Mouse (Mus musculus) neural tube, embryonic 12.5 days (tissue): ENCODE results near the gene A630001G21Rik. TPM values are rescaled to one million over a fixed set of nuclear protein-coding genes. Genes with fewer than 3 reads are reported as not detected.
A peak's percentile ranks its signal among the peaks of the same experiment; 100 is the strongest.

Experiments
- ATAC-seq: fragments of 200-750 bp; cut with Nextera tagmentation; 2 replicates; pipeline ENCODE4 v1.8.0; 2017; ENCODE audit warnings: low read depth, mild to moderate bottlenecking, moderate TSS enrichment, moderate library complexity; ENCODE audit not compliant: low FRiP score
- H3K27ac ChIP-seq: fragments of 300-500 bp; sonication (generic); 2 replicates; pipeline ENCODE4 v1.5.1; 2016
- H3K27me3 ChIP-seq: fragments of 300-500 bp; sonication (generic); replicated peaks from 2 replicates; pipeline ENCODE4 v1.6.1; 2016; ENCODE audit warnings: mild to moderate bottlenecking
- H3K36me3 ChIP-seq: fragments of 300-500 bp; sonication (generic); 2 replicates; pipeline ENCODE4 v1.6.1; 2016; ENCODE audit warnings: mild to moderate bottlenecking
- H3K4me1 ChIP-seq: fragments of 300-500 bp; sonication (generic); 2 replicates; pipeline ENCODE4 v1.6.1; 2016
- H3K4me2 ChIP-seq: fragments of 300-500 bp; sonication (generic); replicated peaks from 2 replicates; pipeline ENCODE4 v1.6.1; 2016; ENCODE audit warnings: mild to moderate bottlenecking
- H3K4me3 ChIP-seq: fragments of 300-500 bp; sonication (generic); 2 replicates; pipeline ENCODE4 v1.5.1; 2016
- H3K9ac ChIP-seq: fragments of 300-500 bp; sonication (generic); 2 replicates; pipeline ENCODE4 v1.6.1; 2016; ENCODE audit warnings: mild to moderate bottlenecking
- H3K9me3 ChIP-seq: fragments of 300-500 bp; sonication (generic); 2 replicates; pipeline ENCODE4 v1.6.1; 2016; ENCODE audit warnings: mild to moderate bottlenecking
- WGBS: fragments of 180-500 bp; shearing (Covaris S2); methylation state at CpG from one replicate; pipeline ENCODE4 v1.1.7; 2016; 5-methylcytosine and 5-hydroxymethylcytosine counted together
- polyA plus RNA-seq: library from polyadenylated mRNA; unstranded; fragments of >200 nt; fragmentation: Nextera tagmentation; extraction: Ambion mirVana; gene quantifications from 2 replicates; pipeline ENCODE4 v1.2.1, GENCODE M21; 2016

The A630001G21Rik gene
- polyA plus RNA-seq, 1 experiment from 2014 or later = 1.3 TPM

- 83% methylated on average over 4 of the region's 4 CpGs for WGBS
- no peak for ATAC-seq
Measured at GRCm38 (mm10) chr1:85764291-85764690, 14.2 kb downstream of the A630001G21Rik start.

GRCm38 (mm10) chr1:85763386-85763785 is 15.1 kb downstream of the A630001G21Rik start:
- no peak overlapping the region for H3K4me2 ChIP-seq
- H3K27ac ChIP-seq = no peak overlapping the region
- H3K36me3 ChIP-seq = no peaks in the 10 kb centered on the region
- no peak overlapping the region for H3K4me3 ChIP-seq
- 0 out of 2 replicates have a peak, but pooled peaks cover 4% of the 10 kb centered on the region for H3K4me1 ChIP-seq
- ATAC-seq = no peak
- no peaks in the 10 kb centered on the region for H3K9me3 ChIP-seq
- no peaks in the 10 kb centered on the region for H3K27me3 ChIP-seq
- 80% methylated on average over 6 of the region's 6 CpGs for WGBS
- H3K9ac ChIP-seq = no peak overlapping the region

More at GRCm38 (mm10) chr1:85764291-85764690, 14.2 kb downstream of the A630001G21Rik start:
- Histone ChIP-seq H3K9ac (no peak overlapping the region), H3K9me3 (no peaks in the 10 kb centered on the region), H3K4me1 (no peaks in the 10 kb centered on the region), H3K27ac (no peak overlapping the region), H3K4me2 (no peak overlapping the region), H3K27me3 (no peaks in the 10 kb centered on the region), H3K36me3 (no peaks in the 10 kb centered on the region), H3K4me3 (no peak overlapping the region)

- 90% methylated on average over 4 of the region's 4 CpGs for WGBS
- H3K36me3 ChIP-seq = no peaks in the 10 kb centered on the region
- no peak overlapping the region for H3K27ac ChIP-seq
- H3K9me3 ChIP-seq = no peaks in the 10 kb centered on the region
- no peak overlapping the region for H3K9ac ChIP-seq
- H3K27me3 ChIP-seq = no peaks in the 10 kb centered on the region
- H3K4me2 ChIP-seq = no peak overlapping the region
- H3K4me3 ChIP-seq = no peak overlapping the region
- 0 out of 2 replicates have a peak, but pooled peaks cover 5% of the 10 kb centered on the region for H3K4me1 ChIP-seq
- ATAC-seq = no peak
Measured at GRCm38 (mm10) chr1:85761665-85762064, 16.8 kb downstream of the A630001G21Rik start.

- H3K36me3 ChIP-seq = no peaks in the 10 kb centered on the region
- H3K27ac ChIP-seq = no peak overlapping the region
- no peak for ATAC-seq
- no peak overlapping the region for H3K4me3 ChIP-seq
- H3K9me3 ChIP-seq = no peaks in the 10 kb centered on the region
- H3K27me3 ChIP-seq = no peaks in the 10 kb centered on the region
- H3K9ac ChIP-seq = no peak overlapping the region
- no peak overlapping the region for H3K4me2 ChIP-seq
- 0 out of 2 replicates have a peak, but pooled peaks cover 5% of the 10 kb centered on the region for H3K4me1 ChIP-seq
- WGBS = 11% methylated on average over 1 of the region's 1 CpGs
Measured at GRCm38 (mm10) chr1:85758969-85759293, 19.5 kb downstream of the A630001G21Rik start.

- ATAC-seq = no peak
- Histone ChIP-seq H3K27me3 (no peaks in the 10 kb centered on the region), H3K36me3 (no peaks in the 10 kb centered on the region), H3K4me3 (no peak overlapping the region), H3K27ac (no peak overlapping the region), H3K9me3 (no peaks in the 10 kb centered on the region), H3K9ac (no peak overlapping the region), H3K4me2 (peak overlapping the region; percentile 19; the same call in 1 of the 2 replicates), H3K4me1 (0 out of 2 replicates have a peak, but pooled peaks cover 5% of the 10 kb centered on the region)
- WGBS = 36% methylated on average over 14 of the region's 14 CpGs
Measured at GRCm38 (mm10) chr1:85758231-85758968, 20.0 kb downstream of the A630001G21Rik start.

GRCm38 (mm10) chr1:85757531-85758230 is 20.8 kb downstream of the A630001G21Rik start:
- no peak overlapping the region for H3K4me2 ChIP-seq
- no peaks in the 10 kb centered on the region for H3K9me3 ChIP-seq
- H3K27ac ChIP-seq = no peak overlapping the region
- H3K4me1 ChIP-seq = 0 out of 2 replicates have a peak, but pooled peaks cover 5% of the 10 kb centered on the region
- H3K9ac ChIP-seq = no peak overlapping the region
- ATAC-seq = no peak
- H3K36me3 ChIP-seq = no peaks in the 10 kb centered on the region
- no peaks in the 10 kb centered on the region for H3K27me3 ChIP-seq
- H3K4me3 ChIP-seq = no peak overlapping the region
- WGBS = 82% methylated on average over 6 of the region's 6 CpGs

GRCm38 (mm10) chr1:85751932-85752680 is 26.3 kb downstream of the A630001G21Rik start:
- ATAC-seq = no peak
- no peaks in the 10 kb centered on the region for H3K9me3 ChIP-seq
- no peak overlapping the region for H3K4me3 ChIP-seq
- no peaks in the 10 kb centered on the region for H3K4me1 ChIP-seq
- H3K36me3 ChIP-seq = no peaks in the 10 kb centered on the region
- H3K27me3 ChIP-seq = no peaks in the 10 kb centered on the region
- WGBS = 86% methylated on average over 11 of the region's 11 CpGs
- H3K4me2 ChIP-seq = no peak overlapping the region
- H3K9ac ChIP-seq = no peak overlapping the region
- H3K27ac ChIP-seq = no peak overlapping the region

GRCm38 (mm10) chr1:85751494-85751893 is 26.9 kb downstream of the A630001G21Rik start:
- H3K4me2 ChIP-seq = no peak overlapping the region
- H3K9ac ChIP-seq = no peak overlapping the region
- H3K27me3 ChIP-seq = no peaks in the 10 kb centered on the region
- H3K27ac ChIP-seq = no peak overlapping the region
- WGBS = 76% methylated on average over 6 of the region's 6 CpGs
- no peaks in the 10 kb centered on the region for H3K4me1 ChIP-seq
- H3K4me3 ChIP-seq = no peak overlapping the region
- no peaks in the 10 kb centered on the region for H3K36me3 ChIP-seq
- no peaks in the 10 kb centered on the region for H3K9me3 ChIP-seq
- no peak for ATAC-seq

GRCm38 (mm10) chr1:85750650-85751049 is 27.8 kb downstream of the A630001G21Rik start:
- WGBS = 95% methylated on average over 4 of the region's 4 CpGs
- no peak for ATAC-seq

GRCm38 (mm10) chr1:85749829-85750228 is 28.6 kb downstream of the A630001G21Rik start:
- ATAC-seq = no peak
- Histone ChIP-seq H3K27me3 (no peaks in the 10 kb centered on the region), H3K9ac (no peak overlapping the region), H3K4me2 (no peak overlapping the region), H3K4me1 (no peaks in the 10 kb centered on the region), H3K27ac (no peak overlapping the region), H3K4me3 (no peak overlapping the region), H3K9me3 (no peaks in the 10 kb centered on the region), H3K36me3 (no peaks in the 10 kb centered on the region)
- WGBS = 87% methylated on average over 2 of the region's 2 CpGs

More at GRCm38 (mm10) chr1:85750650-85751049, 27.8 kb downstream of the A630001G21Rik start:
- no peak overlapping the region for H3K27ac ChIP-seq
- H3K9me3 ChIP-seq = no peaks in the 10 kb centered on the region
- no peak overlapping the region for H3K9ac ChIP-seq
- no peak overlapping the region for H3K4me3 ChIP-seq
- H3K4me1 ChIP-seq = no peaks in the 10 kb centered on the region
- no peaks in the 10 kb centered on the region for H3K27me3 ChIP-seq
- H3K36me3 ChIP-seq = no peaks in the 10 kb centered on the region
- no peak overlapping the region for H3K4me2 ChIP-seq

GRCm38 (mm10) chr1:85746511-85746910 is 31.9 kb downstream of the A630001G21Rik start:
- no peak overlapping the region for H3K4me3 ChIP-seq
- H3K27me3 ChIP-seq = no peaks in the 10 kb centered on the region
- no peaks in the 10 kb centered on the region for H3K9me3 ChIP-seq
- no peaks in the 10 kb centered on the region for H3K36me3 ChIP-seq
- no peak for ATAC-seq
- H3K9ac ChIP-seq = no peak overlapping the region
- no peaks in the 10 kb centered on the region for H3K4me1 ChIP-seq
- WGBS = 88% methylated on average over 5 of the region's 5 CpGs
- no peak overlapping the region for H3K4me2 ChIP-seq
- H3K27ac ChIP-seq = no peak overlapping the region

- WGBS = 86% methylated on average over 3 of the region's 3 CpGs
- no peak overlapping the region for H3K4me2 ChIP-seq
- no peak overlapping the region for H3K4me3 ChIP-seq
- no peaks in the 10 kb centered on the region for H3K9me3 ChIP-seq
- H3K9ac ChIP-seq = no peak overlapping the region
- no peak for ATAC-seq
- H3K4me1 ChIP-seq = no peaks in the 10 kb centered on the region
- H3K27ac ChIP-seq = no peak overlapping the region
- no peaks in the 10 kb centered on the region for H3K36me3 ChIP-seq
- H3K27me3 ChIP-seq = no peaks in the 10 kb centered on the region
Measured at GRCm38 (mm10) chr1:85744539-85744938, 33.9 kb downstream of the A630001G21Rik start.
